Mouse (Mus musculus) erythroid progenitor cell, adult 5-6 weeks (primary cell): ENCODE data around the gene Mgat4b. TPM values are rescaled to one million over a fixed set of nuclear protein-coding genes. Genes with fewer than 3 reads are reported as not detected.

ENCODE experiments used
- ATAC-seq: replicated peaks from 2 replicates; pipeline ENCODE4 v1.8.0; 2016; ENCODE audit warnings: moderate number of reproducible peaks, mild to moderate bottlenecking, moderate TSS enrichment, inconsistent platforms; ENCODE audit not compliant: poor library complexity, low FRiP score, severe bottlenecking
- total RNA-seq, 2 experiments: library from RNA; stranded (forward) in 1 of 2; stranded (reverse) in 1 of 2; fragments of 150-400 nt in 1 of 2; fragments of 186-747, 209-891 nt in 1 of 2; gene quantifications; 2 replicates each; pipeline versions ENCODE4 v1.2.3 to v1.2.4; 2015 to 2017; ENCODE audit warnings: low replicate concordance in 2 of 2

The Mgat4b gene
- total RNA-seq, 2 experiments from 2014 or later: 26.8 to 40.9 TPM

DNA sequence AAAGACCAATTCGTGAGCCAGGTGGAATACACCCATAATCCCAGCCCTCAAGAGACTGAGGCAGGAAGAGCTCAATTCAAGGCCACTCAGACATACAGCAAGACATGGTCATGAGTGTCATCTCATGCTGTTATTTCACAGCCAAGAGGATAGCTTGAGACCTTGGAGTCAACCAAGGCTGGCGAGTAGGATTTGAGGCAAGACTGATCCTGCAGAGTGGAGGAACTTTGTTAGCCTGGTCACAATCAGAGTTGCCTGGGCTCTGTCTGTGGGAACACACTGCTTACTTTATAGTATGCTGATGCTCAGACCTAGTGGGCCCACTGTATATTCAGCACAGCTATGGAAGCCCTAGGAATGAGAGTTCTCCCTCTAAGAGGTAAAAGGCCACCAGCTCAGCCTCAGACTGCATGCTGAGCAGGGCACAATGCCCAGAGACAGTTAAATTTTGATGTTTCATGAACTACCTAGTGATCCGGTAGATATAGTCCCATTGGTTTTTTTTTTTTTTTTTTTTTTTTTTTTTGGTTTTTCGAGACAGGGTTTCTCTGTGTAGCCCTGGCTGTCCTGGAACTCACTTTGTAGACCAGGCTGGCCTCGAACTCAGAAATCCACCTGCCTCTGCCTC is 12.4 kb upstream of the Mgat4b start:
- ATAC-seq: no peak

DNA sequence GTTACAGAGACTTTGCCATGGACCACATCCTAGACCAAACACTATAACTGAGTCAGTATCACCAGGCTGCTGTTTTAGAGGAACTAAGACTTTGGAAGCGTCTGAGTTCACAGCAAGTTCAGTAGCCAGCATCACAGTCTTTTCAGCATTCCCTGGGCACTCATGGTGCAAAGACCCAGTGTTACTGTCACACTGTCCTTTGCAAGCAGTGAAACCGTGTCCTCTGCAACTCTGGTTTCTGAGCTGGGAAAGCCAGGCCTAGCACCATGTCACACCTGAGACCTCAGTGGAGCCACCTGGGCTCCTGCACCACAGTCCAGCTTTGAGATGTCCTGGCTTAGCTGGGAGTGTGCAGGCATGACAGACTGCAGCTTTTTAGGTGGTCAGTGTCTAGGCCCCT is 11.8 kb upstream of the Mgat4b start:
- no peak for ATAC-seq

DNA sequence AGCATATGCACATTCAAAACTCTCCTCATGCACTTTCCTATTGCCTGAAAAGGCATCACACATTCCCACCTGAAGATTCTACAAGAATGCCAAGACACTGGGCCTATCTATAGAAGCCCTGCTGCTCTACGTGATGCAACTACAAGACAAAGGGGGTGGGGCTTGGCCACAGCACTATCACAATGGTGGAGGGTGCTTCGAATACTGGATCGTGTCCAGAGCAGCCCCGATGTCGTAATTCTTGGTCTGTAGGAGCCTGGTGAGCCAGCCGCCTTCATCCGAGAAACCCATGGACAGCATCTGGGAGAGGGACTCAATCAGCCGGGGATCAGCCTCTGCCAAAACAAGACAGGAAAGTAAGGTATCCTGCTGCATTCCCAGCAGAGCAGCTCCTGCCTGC is 10.1 kb upstream of the Mgat4b start:
- ATAC-seq: no peak

DNA sequence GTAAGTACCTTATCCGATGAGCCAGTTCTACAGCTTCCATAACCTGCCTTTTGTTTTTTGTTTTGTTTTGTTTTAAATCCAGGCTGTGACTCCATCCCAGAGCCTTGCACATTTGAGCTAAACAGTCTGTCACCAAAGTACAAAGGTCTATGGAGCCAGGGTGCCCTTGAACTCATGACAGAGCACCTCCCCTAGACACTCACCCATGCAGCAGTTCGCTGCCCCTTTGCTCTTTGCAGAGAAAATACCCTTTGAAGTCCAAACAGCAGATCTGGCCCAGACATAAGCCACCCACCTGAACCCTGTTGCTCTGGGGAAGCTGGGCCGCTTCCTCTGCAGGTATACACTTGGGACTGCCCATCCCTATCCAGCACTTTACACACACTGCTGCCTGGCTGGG is 9.1 kb upstream of the Mgat4b start:
- no peak for ATAC-seq

DNA sequence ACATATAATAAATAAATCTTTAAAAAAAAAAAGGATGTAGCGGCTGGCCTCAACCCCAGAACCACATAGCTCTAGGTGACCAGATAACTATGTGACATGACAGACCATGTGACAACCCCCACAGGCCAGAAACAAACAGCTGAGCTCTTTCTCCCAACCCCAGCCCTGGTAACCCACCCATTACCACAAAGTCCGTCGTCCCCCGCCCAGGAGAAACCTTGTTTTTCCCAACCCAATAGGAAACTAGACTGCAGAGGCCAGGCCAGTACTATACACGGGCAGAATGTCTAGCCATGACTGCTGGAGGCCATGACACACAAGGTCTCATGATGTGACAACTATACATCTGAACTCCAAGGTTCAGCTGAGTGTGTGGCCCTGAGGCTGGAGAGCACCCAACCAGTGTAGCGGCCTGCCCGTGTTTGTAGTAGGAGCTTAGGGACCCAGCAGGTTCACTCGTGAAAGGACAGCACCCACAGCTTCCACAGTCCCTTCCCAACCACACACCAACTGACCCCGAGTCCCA is 7.3 kb upstream of the Mgat4b start:
- no peak for ATAC-seq

DNA sequence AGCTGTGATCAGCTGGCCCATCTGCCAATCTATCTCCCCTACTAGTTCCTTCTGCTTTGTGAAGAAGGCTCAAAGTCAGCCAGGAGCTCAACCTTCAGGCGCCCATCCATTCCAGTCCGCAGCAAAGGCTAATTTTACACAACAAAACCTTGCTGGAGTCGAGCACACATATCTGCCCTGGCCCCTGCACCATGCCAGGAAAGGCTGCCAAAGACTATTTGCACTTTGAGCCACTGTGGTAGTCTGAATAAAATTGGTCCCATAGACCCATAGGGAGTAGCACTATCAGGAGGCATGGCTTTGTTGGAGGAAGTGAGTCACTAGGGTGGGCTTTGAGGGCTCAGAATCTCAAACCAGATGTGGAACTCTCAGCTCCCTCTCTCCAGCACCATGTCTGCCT is 5.3 kb upstream of the Mgat4b start:
- no peak for ATAC-seq

DNA sequence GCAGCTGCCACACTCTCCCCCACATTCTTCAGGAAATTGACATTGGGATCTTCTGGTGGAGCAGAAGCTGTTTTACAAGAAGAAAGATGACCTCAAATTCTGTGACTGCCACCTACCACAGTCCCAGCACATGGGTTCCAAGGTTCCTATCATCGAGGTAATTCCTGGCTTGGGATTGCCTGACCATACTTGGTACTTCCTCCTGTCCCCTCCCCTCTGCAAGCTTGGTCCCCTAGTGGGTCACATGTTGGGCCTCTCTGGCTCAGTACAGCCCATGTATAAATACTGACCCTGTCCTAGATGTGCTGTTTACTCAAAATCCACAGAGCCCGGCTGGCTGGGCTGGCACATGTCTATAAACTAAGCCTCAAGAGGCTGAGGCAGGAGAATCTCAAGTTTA is 4.7 kb upstream of the Mgat4b start:
- no peak for ATAC-seq

DNA sequence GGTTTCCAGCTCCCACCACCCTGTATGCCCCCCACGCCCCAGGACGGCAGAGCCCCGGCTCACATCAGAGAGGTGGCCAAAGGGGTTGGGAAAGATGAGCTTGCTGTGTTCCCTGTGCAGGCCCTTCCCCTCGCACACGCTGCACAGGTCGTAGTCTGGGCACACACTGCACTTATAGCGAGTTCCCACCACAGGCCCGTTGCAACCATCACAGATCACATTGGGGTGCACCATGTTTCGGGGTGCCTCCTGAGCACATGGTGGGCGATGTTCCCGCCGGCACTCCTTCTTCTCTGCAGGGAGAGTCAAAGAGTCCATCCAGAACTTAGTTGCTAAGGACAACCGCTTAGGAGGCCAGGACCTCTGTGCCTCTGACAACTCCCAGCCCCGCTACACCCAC is 3.3 kb upstream of the Mgat4b start:
- no peak for ATAC-seq

DNA sequence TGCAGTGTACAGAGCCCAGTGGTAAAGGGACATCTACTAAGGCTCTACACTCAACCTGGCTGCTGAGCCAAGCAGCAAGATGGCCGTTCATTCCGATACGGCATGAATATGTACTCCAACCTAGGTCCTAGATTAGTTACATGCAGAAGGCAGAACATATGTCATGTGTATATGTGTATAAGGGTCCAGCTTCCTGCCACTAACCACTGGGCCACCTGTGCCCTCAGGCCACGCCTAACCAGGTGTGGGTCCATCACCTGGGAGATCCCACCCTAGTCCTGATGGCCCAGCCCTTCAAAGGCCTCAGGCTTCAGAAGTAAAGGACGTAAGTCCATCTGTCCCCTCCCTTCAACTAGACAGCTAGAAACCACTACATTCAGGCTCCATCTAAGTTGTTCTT is 2.7 kb upstream of the Mgat4b start:
- ATAC-seq: no peak

DNA sequence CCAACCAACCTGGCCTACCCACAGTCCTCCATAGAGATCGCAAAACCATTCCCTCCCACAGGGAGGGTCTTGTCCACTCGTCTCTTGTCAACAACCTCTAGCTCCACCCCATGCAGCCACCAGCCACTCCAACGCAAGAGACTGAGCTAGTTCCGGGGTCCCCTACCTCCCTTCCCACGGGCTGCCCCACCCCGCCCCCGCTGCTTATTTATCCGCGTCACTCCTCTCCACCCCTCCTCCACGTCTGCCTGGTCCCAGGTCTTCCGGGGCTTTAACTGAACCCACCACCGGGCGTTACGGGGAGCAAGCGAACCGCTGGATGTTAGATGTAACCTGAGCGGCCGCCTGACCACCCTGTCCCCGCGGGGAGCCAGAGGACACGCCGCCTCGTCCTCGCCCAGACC is 587 bp upstream of the Mgat4b start:
- peak; percentile 86 for ATAC-seq

DNA sequence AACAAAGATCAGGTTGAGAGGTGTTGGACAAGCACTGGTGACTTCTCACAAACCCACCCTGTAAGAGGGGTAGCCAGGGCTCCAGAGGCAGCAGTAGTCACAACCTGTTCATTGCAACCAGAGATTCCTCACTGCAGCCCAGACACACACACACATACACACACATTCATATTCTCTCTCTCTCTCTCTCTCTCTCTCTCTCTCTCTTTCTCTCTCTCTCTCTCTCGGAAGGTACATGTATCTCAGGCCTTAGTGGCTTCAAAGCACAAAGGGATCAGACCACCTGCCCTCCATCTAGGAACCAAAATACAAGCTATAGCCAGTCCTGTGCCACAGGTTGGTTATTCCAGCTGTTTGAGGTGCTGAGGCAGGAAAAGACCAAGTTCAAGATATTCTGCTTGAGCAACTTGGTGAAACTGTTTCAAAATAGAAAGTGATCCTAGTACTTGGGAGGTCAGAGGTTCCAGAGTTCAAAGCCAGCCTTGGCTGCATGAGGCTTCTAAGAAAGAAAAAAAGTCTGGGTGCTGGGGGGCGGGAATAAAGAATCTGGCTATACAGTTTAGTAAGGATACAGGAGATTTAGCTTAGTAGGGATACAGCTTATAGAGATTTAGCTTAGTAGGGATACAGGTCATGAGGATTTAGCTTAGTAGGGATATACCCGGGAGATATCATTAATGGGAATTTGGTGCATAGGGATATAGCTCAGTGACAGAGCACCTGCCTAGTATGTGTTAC is 801 bp downstream of the Mgat4b start:
- no peak for ATAC-seq

DNA sequence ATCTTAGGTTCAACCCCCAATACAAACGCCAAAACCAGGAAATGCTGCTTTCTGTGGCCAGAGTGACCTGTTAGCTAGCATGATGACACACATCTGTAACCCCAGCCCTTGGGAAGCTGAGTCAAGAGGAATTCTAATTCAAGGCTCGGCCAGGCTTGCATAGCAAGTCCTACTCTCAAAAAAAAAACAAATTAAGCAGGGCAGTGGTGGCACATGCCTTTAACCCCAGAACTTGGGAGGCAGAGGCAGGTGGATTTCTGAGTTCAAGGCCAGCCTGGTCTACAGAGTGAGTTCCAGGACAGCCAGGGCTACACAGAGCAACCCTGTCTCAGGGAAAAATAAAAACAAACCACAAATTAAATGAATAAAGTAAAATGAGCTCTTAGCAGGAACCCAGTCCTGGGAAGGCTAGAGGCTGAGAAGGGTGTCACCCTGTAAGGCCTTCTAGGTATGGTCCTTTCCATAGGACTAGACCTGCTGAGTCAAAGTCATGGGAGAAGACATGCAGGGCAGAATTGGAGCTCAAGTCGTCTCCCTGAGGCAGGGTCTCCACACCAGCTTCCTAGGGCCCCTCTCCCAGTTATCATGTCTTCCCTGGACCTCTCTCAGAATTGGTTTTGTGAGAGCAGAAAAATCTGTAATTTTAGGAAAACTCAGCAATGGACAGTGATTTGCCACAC is 1.5 kb downstream of the Mgat4b start:
- ATAC-seq: no peak

DNA sequence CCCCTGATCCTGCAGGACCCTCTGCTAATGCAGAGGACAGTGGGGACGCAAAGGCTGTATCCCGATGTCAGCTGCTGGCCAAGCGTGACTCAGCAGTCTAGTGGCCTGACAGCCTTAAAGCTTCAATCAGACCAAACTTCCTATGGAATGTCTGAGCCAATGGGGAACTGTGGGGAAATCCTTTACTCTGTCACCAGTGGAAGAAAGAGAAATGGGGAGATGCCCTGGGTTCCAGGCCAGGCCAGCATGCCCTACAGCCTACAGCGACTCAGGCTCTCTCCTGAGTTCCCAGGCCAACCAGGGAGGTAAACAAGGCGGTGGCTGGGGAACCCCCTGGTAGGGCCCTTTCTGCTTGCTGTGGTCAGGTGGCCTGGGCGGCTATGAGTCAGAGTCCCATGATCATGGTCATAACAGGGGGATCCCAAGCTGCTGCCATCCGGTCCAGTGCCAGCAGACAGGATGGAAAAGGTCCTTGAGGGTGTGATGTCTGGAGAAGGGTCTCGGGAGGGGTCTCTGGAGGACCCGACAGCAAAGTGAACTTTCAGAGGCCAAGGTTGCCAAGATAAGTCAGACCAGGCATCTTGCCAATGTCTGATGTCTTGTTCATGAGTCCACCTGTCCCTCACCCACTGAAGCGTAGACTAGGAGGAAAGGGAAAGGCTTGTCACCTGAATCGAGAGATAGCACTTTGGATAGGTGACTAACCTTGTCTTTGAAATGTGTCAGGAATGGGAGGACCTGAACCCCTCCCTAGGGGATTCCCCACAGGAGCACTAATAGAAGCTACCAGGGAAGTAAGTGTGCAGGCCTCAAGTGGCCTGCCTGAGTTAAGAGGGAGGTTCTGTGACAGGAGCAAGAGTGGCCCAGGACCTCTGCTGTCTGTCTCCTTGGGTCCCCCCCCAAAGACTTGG is 2.4 kb downstream of the Mgat4b start:
- no peak for ATAC-seq

DNA sequence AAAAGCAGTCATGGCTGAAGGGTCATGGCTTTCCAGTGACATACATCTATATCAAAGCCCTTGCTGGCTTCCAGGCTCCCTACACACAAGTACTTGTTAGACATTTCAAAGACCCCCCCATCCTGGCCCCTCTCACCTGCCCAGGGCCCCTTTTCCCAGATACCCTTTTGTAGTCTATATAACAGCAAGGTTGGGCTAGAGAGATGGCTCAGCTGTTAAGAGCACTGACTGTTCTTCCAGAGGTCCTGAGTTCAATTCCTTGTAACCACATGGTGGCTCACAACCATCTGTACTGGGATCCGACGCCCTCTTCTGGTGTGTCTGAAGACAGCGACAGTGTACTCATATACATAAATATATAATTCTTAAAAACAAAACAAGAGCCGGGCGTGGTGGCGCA is 3.9 kb downstream of the Mgat4b start:
- no peak for ATAC-seq

DNA sequence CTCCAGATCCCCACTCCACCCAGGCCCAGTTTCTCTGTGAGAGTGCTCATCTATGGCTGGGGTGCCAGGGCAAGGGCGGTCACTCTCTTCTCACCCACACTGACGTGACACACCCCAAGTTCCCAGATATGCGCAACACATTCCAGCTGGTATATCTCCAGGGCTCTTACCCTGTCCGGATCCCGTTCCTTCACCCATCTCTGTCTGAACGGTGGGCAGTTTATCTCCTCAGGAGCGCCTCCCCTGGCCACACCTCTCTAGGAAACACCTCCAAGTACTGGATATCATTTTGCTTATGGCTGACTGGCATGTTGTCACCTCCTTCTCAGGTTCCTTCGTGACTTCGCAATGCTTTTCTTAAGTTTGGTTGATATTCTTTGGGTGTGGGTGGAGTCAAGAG is 4.9 kb downstream of the Mgat4b start:
- ATAC-seq: no peak; the same call in 1 of the 2 replicates

DNA sequence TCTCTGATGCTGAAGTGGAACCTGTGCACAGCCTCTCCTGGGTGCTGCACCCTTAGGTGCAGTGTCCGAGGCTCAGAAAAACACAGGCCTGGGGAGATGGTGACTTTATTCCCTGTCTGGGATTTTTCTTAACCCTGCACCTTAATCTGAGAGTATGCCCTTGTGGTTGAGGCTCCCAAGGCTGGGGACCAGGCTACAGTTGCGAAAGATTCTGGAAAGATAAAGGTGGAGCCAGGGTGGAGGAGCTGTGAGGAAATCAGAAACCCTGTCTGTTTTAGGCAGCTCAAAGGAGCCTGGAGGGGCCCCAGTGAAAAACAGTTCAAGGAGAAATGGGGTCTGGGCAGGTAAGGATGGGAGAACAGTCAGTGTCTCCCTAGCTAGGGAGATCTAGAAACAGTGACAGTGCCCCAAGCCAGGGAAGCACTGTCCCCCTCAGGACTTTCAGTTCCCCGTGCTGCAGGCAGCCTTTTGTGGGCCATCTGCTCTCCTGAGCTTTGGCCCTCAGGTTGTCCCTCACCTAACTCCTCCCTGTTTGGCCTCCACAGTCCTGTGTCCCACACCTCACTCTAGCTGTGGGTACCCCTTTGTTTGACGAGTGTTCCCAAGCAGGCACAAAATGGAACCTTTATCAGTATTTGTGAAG is 6.2 kb downstream of the Mgat4b start:
- ATAC-seq: no peak

DNA sequence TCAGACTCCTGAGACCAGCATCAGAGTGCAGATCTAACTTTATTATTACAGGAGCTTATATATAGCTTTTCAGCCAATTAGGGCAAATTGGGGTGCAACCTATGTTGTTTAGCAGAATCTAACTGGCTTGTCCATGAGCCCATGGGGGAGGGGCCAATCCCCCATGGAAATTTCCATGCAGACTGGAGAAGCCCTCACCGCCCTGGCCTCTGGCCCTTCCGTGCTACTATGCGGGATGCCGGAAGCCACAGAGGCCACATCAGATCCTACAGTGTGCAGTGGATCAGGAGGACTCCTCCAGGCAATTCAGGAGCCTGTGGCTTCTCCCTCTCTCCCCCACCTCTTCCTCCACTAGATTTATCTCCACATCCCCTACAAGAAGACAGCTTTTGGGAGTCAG is 7.1 kb downstream of the Mgat4b start:
- ATAC-seq: no peak

DNA sequence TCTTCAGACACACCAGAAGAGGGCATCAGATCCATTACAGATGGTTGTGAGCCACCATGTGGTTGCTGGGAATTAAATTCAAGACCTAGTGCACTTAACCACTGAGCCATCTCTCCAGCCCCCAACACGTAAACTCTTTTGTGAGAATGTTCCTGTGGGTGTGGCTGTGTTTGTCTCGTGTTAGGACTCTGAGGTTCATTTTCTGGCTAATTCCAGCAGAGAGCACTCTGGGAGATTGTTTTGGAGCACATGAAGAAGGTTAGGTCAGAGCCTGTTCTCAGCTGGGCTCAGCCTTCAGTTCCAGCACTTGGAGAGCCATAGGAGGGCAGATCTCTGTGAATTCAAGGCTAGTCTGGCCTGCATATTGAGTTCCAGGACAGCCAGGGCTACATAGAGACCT is 9.1 kb downstream of the Mgat4b start:
- no peak for ATAC-seq

DNA sequence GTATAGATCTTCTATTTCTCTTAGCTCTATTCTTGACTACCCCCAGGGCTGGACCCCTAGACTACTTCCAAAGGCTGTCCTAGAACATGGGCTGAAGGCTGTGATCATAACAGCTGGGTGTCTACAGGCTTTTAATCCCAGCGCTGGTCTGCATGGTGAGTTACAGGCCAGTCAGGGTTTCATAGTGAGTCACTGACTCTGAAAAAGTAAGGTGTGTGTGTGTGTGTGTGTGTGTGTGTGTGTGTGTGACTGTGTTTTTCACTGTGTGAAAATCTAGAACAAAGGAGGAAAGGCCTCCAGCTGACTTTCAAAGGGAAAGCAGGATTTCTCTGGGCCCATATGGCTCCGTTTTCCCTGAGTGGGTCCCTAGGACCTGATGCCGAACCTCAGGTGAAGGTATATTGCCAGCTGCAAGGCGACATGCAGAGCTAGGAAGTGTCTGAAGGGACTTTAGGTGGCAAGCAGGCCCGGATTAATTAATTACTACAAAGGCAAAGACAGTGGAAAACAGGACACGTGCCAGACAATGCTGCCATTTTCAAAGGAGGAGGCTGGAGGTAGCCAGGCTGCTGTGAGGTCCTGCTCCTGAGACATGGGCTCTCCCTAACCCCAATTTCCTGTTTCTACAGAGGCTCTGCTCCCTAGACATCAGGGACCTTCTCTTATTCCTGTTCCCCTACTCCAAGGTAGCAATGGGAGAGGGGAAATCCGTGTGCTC is 12.0 kb downstream of the Mgat4b start:
- ATAC-seq: no peak
